27 mouse cellular contexts compared by ENCODE assay signal in genomic region chr13:63520110-63520509, GRCm38 (mm10).
"Had no signal": no experiment of that assay in that cellular context is flagged by ENCODE, and none has a peak within 500 bp of the region (broad histone marks: within the 10 kb centered on the region; RNA-seq: fewer than 3 reads in every experiment).

No protein-coding gene starts in this region.

- H3K27me3 ChIP-seq: embryonic facial prominence, embryonic 12.5 days; embryonic facial prominence, embryonic 13.5 days; embryonic facial prominence, embryonic 15.5 days; forebrain, embryonic 12.5 days; forebrain, embryonic 13.5 days had no signal

- H3K27ac ChIP-seq: embryonic facial prominence, embryonic 10.5 days; embryonic facial prominence, embryonic 12.5 days; embryonic facial prominence, embryonic 13.5 days; embryonic facial prominence, embryonic 15.5 days; forebrain, embryonic 10.5 days; forebrain, embryonic 12.5 days; forebrain, embryonic 13.5 days; forebrain, embryonic 15.5 days; gastrocnemius, adult 2 months; heart, adult 2 months had no signal

- DNase-seq: cerebellum, adult 2 months; cerebellum, adult 8-10 months; cerebellum, adult 9-11 months; cerebellum, postnatal 10 days; cerebellum, postnatal 14 days; cerebellum, postnatal 25 days; cerebellum, postnatal 36 days; embryo, embryonic 11 days; forebrain, postnatal 0 days; gastrocnemius, adult 2 months; gastrocnemius, postnatal 10 days; gastrocnemius, postnatal 14 days; gastrocnemius, postnatal 25 days; gastrocnemius, postnatal 36 days; heart, adult 18-20 months; heart, adult 2 months had no signal

- H3K9ac ChIP-seq: embryonic facial prominence, embryonic 12.5 days; embryonic facial prominence, embryonic 13.5 days; embryonic facial prominence, embryonic 15.5 days; forebrain, embryonic 12.5 days; forebrain, embryonic 13.5 days; forebrain, embryonic 15.5 days; forebrain, postnatal 0 days had no signal

- ATAC-seq: forebrain, embryonic 13.5 days; forebrain, embryonic 14.5 days; forebrain, embryonic 15.5 days; forebrain, embryonic 16.5 days; forebrain, postnatal 0 days had no signal

- H3K4me2 ChIP-seq: embryonic facial prominence, embryonic 12.5 days; embryonic facial prominence, embryonic 13.5 days; embryonic facial prominence, embryonic 15.5 days; forebrain, embryonic 12.5 days; forebrain, embryonic 13.5 days; forebrain, embryonic 15.5 days had no signal

- H3K4me3 ChIP-seq: embryonic facial prominence, embryonic 10.5 days; embryonic facial prominence, embryonic 12.5 days; embryonic facial prominence, embryonic 13.5 days; embryonic facial prominence, embryonic 15.5 days; erythroblast, embryonic 14.5 days; forebrain, embryonic 10.5 days; forebrain, embryonic 12.5 days; forebrain, embryonic 13.5 days; forebrain, embryonic 15.5 days; gastrocnemius, adult 2 months; heart, adult 2 months had no signal

- H3K9me3 ChIP-seq: embryonic facial prominence, embryonic 10.5 days; embryonic facial prominence, embryonic 12.5 days; embryonic facial prominence, embryonic 13.5 days; embryonic facial prominence, embryonic 15.5 days; forebrain, embryonic 10.5 days; forebrain, embryonic 12.5 days; forebrain, embryonic 13.5 days; forebrain, embryonic 15.5 days had no signal
